Mouse (Mus musculus): ENCODE measurements at regions not wholly inside any gene's neighbourhood (a gene's known extent, or its start where the extent isn't known, plus 50 kb on each side); places are given as distances from the start of the nearest gene placed in this dataset.

DNA sequence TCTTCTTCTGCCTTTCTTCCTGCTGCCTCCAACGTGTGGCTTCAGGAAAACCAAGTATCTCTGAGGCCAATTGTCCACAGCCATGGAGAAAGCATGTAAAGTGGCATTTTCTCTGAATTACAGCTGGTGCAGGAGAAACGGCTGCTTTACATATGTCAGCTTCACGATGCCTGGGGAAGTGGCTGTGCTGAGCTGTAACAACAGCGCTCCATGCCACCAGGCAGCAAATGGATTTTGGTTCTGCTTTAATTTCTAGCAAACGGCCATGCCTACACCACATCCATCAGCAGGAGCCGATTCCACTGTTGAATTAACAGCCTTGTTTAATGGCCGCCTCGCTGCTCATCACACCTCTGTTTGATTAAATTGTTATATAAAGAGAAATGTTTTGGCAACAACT, 84.2 kb upstream of the Kcnd3 start:
- Histone ChIP-seq H3K27ac (no peak overlapping the region; the same call in 1 of the 2 replicates), H3K4me3 (ENCODE audit: low read length) (no peak overlapping the region), H3K27me3 (ENCODE audit: insufficient read depth, low read length) (no peaks in the 10 kb centered on the region), H3K4me2 (ENCODE audit: low read depth, low read length) (no peak overlapping the region), H3K9me3 (ENCODE audit: low read length) (no peaks in the 10 kb centered on the region), H3K9ac (replicated peaks; ENCODE audit: low read length) (no peak overlapping the region), H3K4me1 (ENCODE audit: insufficient read depth, low read length) (peaks cover 5% of the 10 kb centered on the region; the same call in 1 of the 2 replicates), H3K36me3 (ENCODE audit: insufficient read depth, low read length) (no peaks in the 10 kb centered on the region)
- DNase-seq (ENCODE audit: low spot score) (peak; percentile 20), ATAC-seq (no peak)
- WGBS = 57% methylated on average over 8 of the region's 8 CpGs
- no peak for TF ChIP-seq CTCF (IDR thresholded peaks at IDR 0.05; ENCODE audit: low read depth)

DNA sequence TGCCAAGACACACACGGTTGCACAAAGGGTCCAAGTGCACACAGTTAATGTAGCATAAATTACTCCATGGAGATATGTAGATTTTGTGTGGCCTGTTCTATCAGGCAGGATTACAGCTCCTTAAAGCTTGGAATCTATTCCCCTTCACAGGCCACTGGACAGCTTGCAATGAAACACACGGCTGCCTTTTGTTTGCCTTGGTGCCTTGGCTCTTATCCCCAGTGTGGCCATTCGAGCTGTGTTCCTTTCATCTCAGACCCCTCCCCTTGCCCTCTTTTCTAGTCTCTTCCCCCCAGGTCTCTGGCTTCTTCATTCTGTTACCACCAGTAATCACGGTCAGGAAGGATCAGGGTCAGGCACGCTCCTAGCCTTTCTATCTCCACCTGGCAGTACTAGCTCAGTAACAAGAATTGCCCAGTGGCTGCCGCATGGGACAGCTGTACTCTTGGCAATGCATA, 79.7 kb upstream of the Kcnd3 start:
- Histone ChIP-seq H3K9me3 (ENCODE audit: low read length) (no peaks in the 10 kb centered on the region), H3K27ac (peak overlapping the region; percentile 7; the same call in 1 of the 2 replicates), H3K4me2 (ENCODE audit: low read depth, low read length) (no peak overlapping the region), H3K4me1 (ENCODE audit: insufficient read depth, low read length) (peaks cover 5% of the 10 kb centered on the region), H3K9ac (replicated peaks; ENCODE audit: low read length) (no peak overlapping the region), H3K4me3 (ENCODE audit: low read length) (no peak overlapping the region), H3K27me3 (ENCODE audit: insufficient read depth, low read length) (no peaks in the 10 kb centered on the region), H3K36me3 (ENCODE audit: insufficient read depth, low read length) (no peaks in the 10 kb centered on the region)
- peak; percentile 52 for DNase-seq (ENCODE audit: low spot score)
- ATAC-seq = peak; percentile 58
- 30% methylated on average over 6 of the region's 6 CpGs for WGBS
- TF ChIP-seq CTCF (IDR thresholded peaks at IDR 0.05; ENCODE audit: low read depth) = no peak

DNA sequence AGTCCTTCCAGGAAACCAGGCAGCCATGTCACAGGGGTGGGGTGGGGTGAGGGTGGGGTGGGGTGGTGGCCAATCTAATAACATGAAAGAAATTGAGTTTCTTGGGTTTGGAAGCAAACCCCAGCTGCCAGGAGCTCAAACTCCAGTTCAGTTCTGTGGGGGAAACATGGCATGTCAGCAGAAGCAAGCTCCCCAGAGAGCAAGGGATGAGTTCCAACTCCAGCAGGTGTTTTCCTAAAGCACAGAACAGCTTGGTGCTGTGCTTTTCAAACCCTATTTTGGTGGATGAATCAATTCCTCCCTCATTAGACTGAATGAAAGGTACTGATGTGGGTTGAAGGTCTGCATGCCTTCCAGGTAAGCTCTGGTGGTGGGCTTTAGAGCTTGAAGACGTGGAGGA, 77.8 kb upstream of the Kcnd3 start:
- H3K9ac ChIP-seq (replicated peaks; ENCODE audit: low read length) = no peak overlapping the region
- no peak overlapping the region for H3K4me3 ChIP-seq (ENCODE audit: low read length)
- WGBS = 61% methylated on average over 1 of the region's 1 CpGs
- no peaks in the 10 kb centered on the region for H3K27me3 ChIP-seq (ENCODE audit: insufficient read depth, low read length)
- DNase-seq (ENCODE audit: low spot score) = peak; percentile 37
- peaks cover 5% of the 10 kb centered on the region for H3K4me1 ChIP-seq (ENCODE audit: insufficient read depth, low read length)
- H3K4me2 ChIP-seq (ENCODE audit: low read depth, low read length) = no peak overlapping the region
- no peak for ATAC-seq
- H3K27ac ChIP-seq = no peak overlapping the region
- H3K9me3 ChIP-seq (ENCODE audit: low read length) = no peaks in the 10 kb centered on the region
- H3K36me3 ChIP-seq (ENCODE audit: insufficient read depth, low read length) = no peaks in the 10 kb centered on the region
- no peak for TF ChIP-seq CTCF (IDR thresholded peaks at IDR 0.05; ENCODE audit: low read depth)

DNA sequence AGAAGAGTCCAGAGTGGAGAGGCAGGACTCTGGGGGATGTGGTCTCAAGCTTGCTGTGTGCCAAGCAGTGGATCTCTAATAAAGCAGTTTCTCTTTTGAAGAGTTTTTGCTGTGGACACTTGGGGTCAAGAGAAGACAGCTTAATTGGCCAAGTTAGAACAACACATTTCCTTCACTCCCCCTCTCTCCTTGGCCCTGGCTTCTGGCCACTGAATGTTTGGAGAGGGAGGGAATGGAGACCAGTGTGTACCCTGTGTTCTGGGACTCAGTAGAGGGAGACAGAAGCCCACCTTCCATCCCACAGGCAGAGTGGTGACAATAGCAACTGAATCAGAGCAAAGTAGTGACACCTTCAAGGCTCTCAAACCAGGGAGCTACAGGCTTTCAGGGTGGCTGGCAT, 77.3 kb upstream of the Kcnd3 start:
- ATAC-seq = no peak
- Histone ChIP-seq H3K9me3 (ENCODE audit: low read length) (no peaks in the 10 kb centered on the region), H3K27me3 (ENCODE audit: insufficient read depth, low read length) (no peaks in the 10 kb centered on the region), H3K4me2 (ENCODE audit: low read depth, low read length) (no peak overlapping the region), H3K27ac (no peak overlapping the region), H3K4me1 (ENCODE audit: insufficient read depth, low read length) (peaks cover 1% of the 10 kb centered on the region), H3K36me3 (ENCODE audit: insufficient read depth, low read length) (no peaks in the 10 kb centered on the region), H3K9ac (replicated peaks; ENCODE audit: low read length) (no peak overlapping the region), H3K4me3 (ENCODE audit: low read length) (no peak overlapping the region)
- no peak for TF ChIP-seq CTCF (IDR thresholded peaks at IDR 0.05; ENCODE audit: low read depth)
- no peak for DNase-seq (ENCODE audit: low spot score)

DNA sequence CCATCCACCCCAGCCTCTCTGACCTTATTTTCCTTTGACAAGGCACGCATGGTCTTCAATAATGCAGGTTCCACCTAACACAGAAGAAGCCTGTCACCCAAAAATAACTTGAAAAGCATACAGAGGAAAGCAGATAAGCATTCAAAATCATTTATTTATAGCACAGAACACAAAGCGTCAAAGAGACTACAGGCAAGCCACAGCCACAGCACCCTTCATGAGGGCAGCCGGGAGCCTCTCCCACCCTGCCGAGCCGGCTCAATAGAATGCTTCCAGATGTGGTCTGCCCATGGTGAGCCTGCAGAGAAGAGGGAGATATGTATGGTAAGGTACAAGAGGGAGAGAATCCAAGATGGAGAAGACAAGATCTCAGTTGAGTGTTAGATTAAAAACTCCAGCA, 76.7 kb upstream of the Kcnd3 start:
- Histone ChIP-seq H3K27me3 (ENCODE audit: insufficient read depth, low read length) (no peaks in the 10 kb centered on the region), H3K36me3 (ENCODE audit: insufficient read depth, low read length) (no peaks in the 10 kb centered on the region), H3K4me3 (ENCODE audit: low read length) (no peak overlapping the region), H3K9ac (replicated peaks; ENCODE audit: low read length) (no peak overlapping the region), H3K9me3 (ENCODE audit: low read length) (no peaks in the 10 kb centered on the region), H3K4me2 (ENCODE audit: low read depth, low read length) (no peak overlapping the region), H3K4me1 (ENCODE audit: insufficient read depth, low read length) (no peaks in the 10 kb centered on the region; the same call in 1 of the 2 replicates), H3K27ac (no peak overlapping the region)
- DNase-seq (ENCODE audit: low spot score) (no peak), ATAC-seq (no peak)
- TF ChIP-seq CTCF (IDR thresholded peaks at IDR 0.05; ENCODE audit: low read depth) = no peak
- 72% methylated on average over 5 of the region's 5 CpGs for WGBS

DNA sequence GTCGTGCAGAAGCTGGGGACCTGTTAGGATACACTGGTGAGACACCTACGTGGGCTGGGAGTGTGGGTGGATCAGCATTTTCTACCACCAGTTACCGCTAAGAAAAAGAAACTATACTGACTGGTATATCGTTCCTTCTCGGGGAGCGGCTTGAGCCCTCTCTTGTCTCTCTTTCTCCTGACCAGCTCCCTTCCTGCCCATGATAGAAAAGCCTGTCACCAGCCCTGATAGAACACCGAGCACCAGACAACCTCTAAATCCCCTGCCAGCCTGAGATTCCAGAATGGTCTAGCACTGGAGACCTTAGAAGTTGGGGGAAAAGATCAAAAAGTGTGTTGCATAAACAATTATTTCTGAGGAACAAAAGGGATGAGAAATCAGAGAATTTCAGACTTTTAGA, 76.3 kb upstream of the Kcnd3 start:
- H3K9ac ChIP-seq (replicated peaks; ENCODE audit: low read length) = no peak overlapping the region
- 90% methylated on average over 7 of the region's 7 CpGs for WGBS
- no peaks in the 10 kb centered on the region for H3K36me3 ChIP-seq (ENCODE audit: insufficient read depth, low read length)
- ATAC-seq (no peak), DNase-seq (ENCODE audit: low spot score) (no peak)
- no peaks in the 10 kb centered on the region for H3K9me3 ChIP-seq (ENCODE audit: low read length)
- no peak overlapping the region for H3K4me2 ChIP-seq (ENCODE audit: low read depth, low read length)
- no peak for TF ChIP-seq CTCF (IDR thresholded peaks at IDR 0.05; ENCODE audit: low read depth)
- H3K4me1 ChIP-seq (ENCODE audit: insufficient read depth, low read length) = no peaks in the 10 kb centered on the region; the same call in 1 of the 2 replicates
- H3K4me3 ChIP-seq (ENCODE audit: low read length) = no peak overlapping the region
- H3K27me3 ChIP-seq (ENCODE audit: insufficient read depth, low read length) = no peaks in the 10 kb centered on the region
- H3K27ac ChIP-seq = no peak overlapping the region

DNA sequence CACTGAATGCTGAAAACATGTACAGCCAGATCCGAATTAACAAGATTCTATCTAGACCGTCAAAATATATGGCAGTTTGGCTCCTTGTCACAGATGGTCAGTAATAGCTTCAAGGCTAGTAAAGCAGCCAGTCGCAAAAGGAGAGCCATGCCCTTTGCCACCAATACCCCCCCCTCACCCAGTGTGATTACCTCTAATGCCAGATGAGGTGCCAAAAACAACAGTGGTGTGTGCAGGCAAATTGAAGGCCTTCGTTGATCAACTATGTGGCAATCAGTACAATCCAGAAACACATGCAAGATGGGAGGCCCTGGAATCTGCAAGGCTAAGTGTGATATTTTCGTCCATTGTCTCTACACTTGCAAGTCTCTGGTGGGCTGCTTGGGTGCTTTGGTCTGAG, 75.8 kb upstream of the Kcnd3 start:
- Histone ChIP-seq H3K27me3 (ENCODE audit: insufficient read depth, low read length) (no peaks in the 10 kb centered on the region), H3K4me1 (ENCODE audit: insufficient read depth, low read length) (no peaks in the 10 kb centered on the region; the same call in 1 of the 2 replicates), H3K9me3 (ENCODE audit: low read length) (no peaks in the 10 kb centered on the region), H3K4me3 (ENCODE audit: low read length) (no peak overlapping the region), H3K27ac (no peak overlapping the region), H3K36me3 (ENCODE audit: insufficient read depth, low read length) (no peaks in the 10 kb centered on the region), H3K4me2 (ENCODE audit: low read depth, low read length) (no peak overlapping the region), H3K9ac (replicated peaks; ENCODE audit: low read length) (no peak overlapping the region)
- DNase-seq (ENCODE audit: low spot score) (no peak), ATAC-seq (no peak)
- no peak for TF ChIP-seq CTCF (IDR thresholded peaks at IDR 0.05; ENCODE audit: low read depth)
- whole genome bisulfite sequencing = 77% methylated on average over 5 of the region's 5 CpGs
